Mouse (Mus musculus) c-Kit-positive CD71-positive TER-119-negative erythroid progenitor cells, embryonic 14.5 days (primary cell): ENCODE measurements around the gene Il2ra.
A peak's percentile ranks its signal among the peaks of the same experiment; 100 is the strongest.

ENCODE experiments used
- DNase-seq: peaks from one replicate; pipeline ENCODE4 v3.0.0-alpha.2; 2013; ENCODE audit warnings: low read depth

Gene Il2ra

GRCm38 (mm10) chr2:11653330-11653729 lies 10.7 kb downstream of the Il2ra start:
- no peak for DNase-seq

GRCm38 (mm10) chr2:11653780-11654179 lies 11.2 kb downstream of the Il2ra start:
- no peak for DNase-seq

- peak; percentile 9 for DNase-seq
Observed at GRCm38 (mm10) chr2:11654990-11655931, 12.7 kb downstream of the Il2ra start.

- DNase-seq = no peak
Observed at GRCm38 (mm10) chr2:11657581-11657980, 15.0 kb downstream of the Il2ra start.

GRCm38 (mm10) chr2:11659263-11659662 lies 16.7 kb downstream of the Il2ra start:
- DNase-seq = no peak

- DNase-seq = no peak
Observed at GRCm38 (mm10) chr2:11662143-11662906, 19.7 kb downstream of the Il2ra start.

GRCm38 (mm10) chr2:11662907-11663230 lies 20.3 kb downstream of the Il2ra start:
- DNase-seq = no peak

- DNase-seq = peak; percentile 63
Observed at GRCm38 (mm10) chr2:11663961-11664360, 21.4 kb downstream of the Il2ra start.

- DNase-seq = no peak
Observed at GRCm38 (mm10) chr2:11664367-11664766, 21.8 kb downstream of the Il2ra start.

- no peak for DNase-seq
Observed at GRCm38 (mm10) chr2:11664806-11665205, 22.2 kb downstream of the Il2ra start.

- no peak for DNase-seq
Observed at GRCm38 (mm10) chr2:11665326-11665725, 22.7 kb downstream of the Il2ra start.

- no peak for DNase-seq
Observed at GRCm38 (mm10) chr2:11672144-11672543, 29.5 kb downstream of the Il2ra start.

GRCm38 (mm10) chr2:11679626-11680025 lies 37.0 kb downstream of the Il2ra start:
- DNase-seq = no peak

GRCm38 (mm10) chr2:11682712-11683111 lies 40.1 kb downstream of the Il2ra start:
- DNase-seq = no peak

GRCm38 (mm10) chr2:11686512-11686911 lies 43.9 kb downstream of the Il2ra start:
- no peak for DNase-seq

GRCm38 (mm10) chr2:11687436-11687835 lies 44.8 kb downstream of the Il2ra start:
- no peak for DNase-seq

GRCm38 (mm10) chr2:11690201-11690890 lies 47.7 kb downstream of the Il2ra start:
- no peak for DNase-seq

- DNase-seq = no peak
Observed at GRCm38 (mm10) chr2:11693352-11693751, 50.7 kb downstream of the Il2ra start.

GRCm38 (mm10) chr2:11694104-11694503 lies 51.5 kb downstream of the Il2ra start:
- no peak for DNase-seq

- no peak for DNase-seq
Observed at GRCm38 (mm10) chr2:11695867-11696266, 53.3 kb downstream of the Il2ra start.

GRCm38 (mm10) chr2:11698994-11699393 lies 56.4 kb downstream of the Il2ra start:
- DNase-seq = no peak

GRCm38 (mm10) chr2:11699905-11700304 lies 57.3 kb downstream of the Il2ra start:
- DNase-seq = no peak
